In the genomic region with DNA sequence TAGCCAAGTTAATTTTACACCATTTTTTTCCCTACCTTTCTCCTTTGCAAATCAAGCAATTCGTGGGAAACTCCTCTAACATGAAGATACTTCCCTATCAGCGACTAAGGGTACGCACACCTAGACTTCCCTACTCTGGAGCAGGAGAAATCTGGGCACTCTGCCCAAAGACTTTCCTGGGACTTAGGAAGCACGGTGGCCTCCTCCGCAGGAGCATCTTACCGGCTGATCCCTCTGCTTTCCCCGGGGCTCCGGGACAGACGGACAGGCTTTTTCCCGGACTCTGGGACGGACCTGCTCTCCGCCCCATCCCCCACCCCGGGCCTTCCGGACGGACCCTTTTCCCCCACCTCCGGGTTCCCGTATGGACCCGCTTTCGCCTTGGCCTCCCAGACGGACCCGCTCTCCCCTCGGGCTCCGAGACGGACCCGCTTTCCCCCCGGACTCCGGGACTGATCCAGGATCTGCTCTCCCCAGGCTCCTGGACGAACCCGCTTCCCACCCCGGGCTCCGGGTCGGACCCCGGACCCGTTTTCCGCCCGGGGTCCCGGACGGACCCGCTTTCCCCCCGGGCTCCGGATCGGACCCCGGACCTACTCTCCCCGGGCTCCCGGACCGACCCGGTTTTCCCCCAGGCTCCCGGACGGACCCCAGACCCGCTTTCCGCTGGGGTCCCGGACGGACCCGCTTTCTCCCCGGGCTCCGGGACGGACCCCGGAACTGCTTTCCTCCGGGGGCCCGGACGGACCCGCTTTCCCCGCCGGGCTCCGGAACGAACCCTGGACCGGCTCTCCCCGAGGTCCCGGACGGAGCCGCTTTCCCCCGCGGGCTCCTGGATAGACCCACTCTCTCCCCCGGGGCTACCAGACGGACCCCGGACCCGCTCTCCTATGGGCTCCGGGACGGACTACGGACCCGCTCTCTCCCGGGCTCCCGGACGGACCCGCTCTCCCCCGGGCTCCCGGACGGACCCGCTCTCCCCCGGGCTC, we compare ENCODE assay signal across 8 mouse cellular contexts. TPM values are rescaled to one million over a fixed set of nuclear protein-coding genes. Genes with fewer than 3 reads are reported as not detected.
DNase-seq lines count a peak whose midpoint lies in the region; ATAC-seq and TF ChIP-seq lines count a peak whose summit lies in the region.

No protein-coding gene starts in this region.

- no peak for TF ChIP-seq EP300 in liver, postnatal 0 days (IDR thresholded peaks at IDR 0.05; ENCODE audit: low read depth)

- DNase-seq in retina, postnatal 1 day, result peak; percentile 13
- no peak for DNase-seq in retina, embryonic 14.5 days (ENCODE audit: low spot score)
- DNase-seq in liver, postnatal 0 days, result peak; percentile 19
- peak; percentile 58 for DNase-seq in testis, postnatal 10 days (ENCODE audit: low spot score)
- no peak for DNase-seq in cerebellum, adult 11 months

- no peak overlapping the region for H3K27ac ChIP-seq in embryonic facial prominence, embryonic 13.5 days
- no peak overlapping the region for H3K27ac ChIP-seq in intestine, embryonic 15.5 days
- no peak overlapping the region for H3K27ac ChIP-seq in liver, postnatal 0 days (ENCODE audit: low read depth)

- H3K4me2 ChIP-seq in embryonic facial prominence, embryonic 13.5 days, result peak overlapping the region; percentile 56
- peak overlapping the region; percentile 60 for H3K4me2 ChIP-seq in intestine, embryonic 15.5 days (replicated peaks)
- peak overlapping the region; percentile 65 for H3K4me2 ChIP-seq in liver, postnatal 0 days (ENCODE audit: low read depth, low read length)

- peaks cover 47% of the 10 kb centered on the region for H3K27me3 ChIP-seq in embryonic facial prominence, embryonic 13.5 days
- peaks cover 11% of the 10 kb centered on the region for H3K27me3 ChIP-seq in intestine, embryonic 15.5 days (replicated peaks)
- peaks cover 20% of the 10 kb centered on the region for H3K27me3 ChIP-seq in liver, postnatal 0 days (ENCODE audit: insufficient read depth, low read length)

- peaks cover 7% of the 10 kb centered on the region for H3K9me3 ChIP-seq in embryonic facial prominence, embryonic 13.5 days
- H3K9me3 ChIP-seq in intestine, embryonic 15.5 days, result no peaks in the 10 kb centered on the region
- no peaks in the 10 kb centered on the region; the same call in 1 of the 2 replicates for H3K9me3 ChIP-seq in liver, postnatal 0 days (ENCODE audit: low read length)

- ATAC-seq in embryonic facial prominence, embryonic 13.5 days (ENCODE audit: insufficient number of reproducible peaks, insufficient read depth, low FRiP score, low TSS enrichment, low read depth), result no peak
- 0 out of 2 replicates have a peak, but pooled peaks have one; percentile 34 for ATAC-seq in intestine, embryonic 15.5 days
- ATAC-seq in liver, postnatal 0 days, result no peak
- ATAC-seq in megakaryocyte progenitor cell, adult 5-6 weeks (replicated peaks; ENCODE audit: poor library complexity), result no peak

- H3K4me1 ChIP-seq in embryonic facial prominence, embryonic 13.5 days, result no peaks in the 10 kb centered on the region
- no peaks in the 10 kb centered on the region for H3K4me1 ChIP-seq in intestine, embryonic 15.5 days (replicated peaks)
- H3K4me1 ChIP-seq in liver, postnatal 0 days (ENCODE audit: insufficient read depth), result no peaks in the 10 kb centered on the region

- no peak for TF ChIP-seq CTCF in liver, postnatal 0 days (IDR thresholded peaks at IDR 0.05; ENCODE audit: low read depth)

- WGBS in embryonic facial prominence, embryonic 13.5 days, result 20% methylated on average over 83 of the region's 90 CpGs
- WGBS in intestine, embryonic 15.5 days, result 20% methylated on average over 70 of the region's 90 CpGs
- 18% methylated on average over 75 of the region's 90 CpGs for WGBS in liver, postnatal 0 days (ENCODE audit: insufficient replicate concordance)

- H3K36me3 ChIP-seq in embryonic facial prominence, embryonic 13.5 days, result no peaks in the 10 kb centered on the region
- H3K36me3 ChIP-seq in intestine, embryonic 15.5 days, result no peaks in the 10 kb centered on the region
- H3K36me3 ChIP-seq in liver, postnatal 0 days (replicated peaks; ENCODE audit: insufficient read depth, low read length), result no peaks in the 10 kb centered on the region

- H3K9ac ChIP-seq in embryonic facial prominence, embryonic 13.5 days, result no peak overlapping the region
- H3K9ac ChIP-seq in intestine, embryonic 15.5 days, result no peak overlapping the region
- H3K9ac ChIP-seq in liver, postnatal 0 days (replicated peaks), result no peak overlapping the region

- peak overlapping the region; percentile 40 for H3K4me3 ChIP-seq in embryonic facial prominence, embryonic 13.5 days
- peak overlapping the region; percentile 35 for H3K4me3 ChIP-seq in intestine, embryonic 15.5 days (replicated peaks)
- H3K4me3 ChIP-seq in liver, postnatal 0 days (ENCODE audit: low read depth, low read length), result peak overlapping the region; percentile 45

RNA-seq across cellular contexts. Expression of a gene that starts 1.3 kb away (rescaled TPM):
- polyA plus RNA-seq in embryonic facial prominence, embryonic 13.5 days (2015; fragmentation: Nextera tagmentation; extraction: Ambion mirVana), result 1.3 and 1.5 TPM in 2 replicates
- 3.3 and 5.3 TPM in 2 replicates for polyA plus RNA-seq in intestine, embryonic 15.5 days (2015; fragmentation: Nextera tagmentation; extraction: Ambion mirVana)
- polyA plus RNA-seq in liver, postnatal 0 days (2015; fragmentation: Nextera tagmentation; extraction: Ambion mirVana), result 1.5 and 1.8 TPM in 2 replicates
- not detected in 2 replicates for total RNA-seq in megakaryocyte progenitor cell, adult 5-6 weeks (2015)
- not detected in 2 replicates for total RNA-seq in megakaryocyte progenitor cell, adult 5-6 weeks (2017)

RNA-seq across cellular contexts. Expression of a gene that starts 1.5 kb away (rescaled TPM):
- not detected in 2 replicates for polyA plus RNA-seq in embryonic facial prominence, embryonic 13.5 days (2015; fragmentation: Nextera tagmentation; extraction: Ambion mirVana)
- not detected in 2 replicates for polyA plus RNA-seq in intestine, embryonic 15.5 days (2015; fragmentation: Nextera tagmentation; extraction: Ambion mirVana)
- polyA plus RNA-seq in liver, postnatal 0 days (2015; fragmentation: Nextera tagmentation; extraction: Ambion mirVana), result not detected in 2 replicates
- not detected in 2 replicates for total RNA-seq in megakaryocyte progenitor cell, adult 5-6 weeks (2015)
- not detected in 2 replicates for total RNA-seq in megakaryocyte progenitor cell, adult 5-6 weeks (2017)

Comparison
In these comparisons a context has a peak if more than half of its experiments do, and no peak if none do; other contexts are left out.
1. DNase-seq: peak in retina, postnatal 1 day (single experiment), liver, postnatal 0 days (single experiment) and testis, postnatal 10 days (single experiment); none in retina, embryonic 14.5 days (single experiment) and cerebellum, adult 11 months (single experiment).
2. Peak in every context shown above with its lines, with median percentiles within 50 percentile points of each other: H3K4me2 ChIP-seq and H3K4me3 ChIP-seq.